Mouse (Mus musculus): Measurements from ENCODE around the gene Ifnk.

The Ifnk gene

DNA sequence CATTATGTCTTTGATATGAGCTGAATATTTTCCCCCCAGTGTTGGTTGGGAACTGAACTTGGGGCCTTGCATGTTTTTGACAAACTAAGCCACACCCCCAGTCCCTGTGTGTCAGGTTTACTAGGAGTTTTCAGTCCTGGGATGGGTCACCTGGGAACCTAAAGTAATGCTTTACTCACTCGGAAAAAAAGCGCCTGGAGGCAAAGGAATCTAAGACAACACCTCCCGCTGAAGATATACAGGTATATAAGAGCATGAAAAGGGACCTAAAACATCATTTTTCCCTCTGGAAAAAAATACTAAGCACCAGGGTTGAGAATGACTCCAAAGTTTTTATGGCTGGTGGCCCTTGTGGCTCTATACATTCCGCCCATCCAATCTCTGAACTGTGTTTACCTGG lies at the start of gene Ifnk:
TSS of gene Ifnk (plus strand) at position 301 of the 400 bp plus-strand sequence.
- no peak for DNase-seq (ENCODE audit: low read depth, low spot score)

DNA sequence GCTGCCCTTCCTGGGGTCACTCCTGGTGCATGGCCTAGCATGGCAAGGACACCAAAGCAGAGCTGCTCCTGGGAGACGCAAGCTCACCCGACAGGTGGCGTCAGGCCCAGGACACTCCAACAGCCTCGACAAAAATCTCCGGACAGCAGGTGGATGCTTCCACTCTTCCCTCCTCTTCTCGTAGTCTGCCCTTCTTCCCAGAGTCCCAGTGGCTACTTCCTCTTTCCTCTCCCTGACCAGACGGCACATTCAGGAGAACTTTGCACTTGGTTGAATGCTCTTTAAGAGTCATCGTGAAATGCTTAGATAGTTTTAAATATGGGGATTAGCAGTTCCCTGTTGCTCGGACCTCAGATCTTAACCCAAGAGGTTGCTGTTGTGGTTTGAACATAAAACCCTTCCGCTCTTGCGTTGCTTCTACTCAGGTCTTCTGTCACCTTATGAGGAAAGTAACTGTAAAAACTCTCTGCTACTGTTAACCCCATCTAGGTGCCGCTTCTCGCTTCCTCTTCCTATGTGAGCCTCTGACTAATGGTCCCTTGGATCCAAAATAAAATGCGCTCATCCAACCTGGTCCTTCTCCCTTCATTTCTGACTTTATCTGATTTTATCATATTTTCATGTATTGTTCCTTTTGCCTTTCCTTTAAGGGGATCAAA lies 46.6 kb upstream of the Ifnk start:
- DNase-seq (ENCODE audit: low read depth, low spot score) = no peak

DNA sequence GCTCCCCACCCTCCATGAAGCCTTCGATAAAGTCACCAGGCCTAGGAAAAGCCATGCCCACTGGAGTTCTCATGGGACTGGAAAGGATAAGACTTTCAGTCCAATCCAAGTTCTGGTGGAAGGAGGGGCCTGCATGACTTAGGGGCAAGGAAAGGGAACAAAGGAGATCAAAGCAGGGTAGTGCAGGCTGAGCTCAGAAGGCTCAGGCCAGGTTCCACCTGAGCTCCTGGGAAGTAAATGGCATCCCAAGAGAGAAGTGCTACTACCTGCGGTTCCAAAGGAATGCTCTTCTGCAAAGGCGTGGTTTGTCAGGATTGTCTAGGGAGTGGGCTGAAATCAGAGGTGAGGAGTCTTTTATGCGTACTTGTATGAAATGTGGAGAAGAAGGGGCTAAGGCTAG lies 39.4 kb upstream of the Ifnk start:
- DNase-seq (ENCODE audit: low read depth, low spot score) = no peak

DNA sequence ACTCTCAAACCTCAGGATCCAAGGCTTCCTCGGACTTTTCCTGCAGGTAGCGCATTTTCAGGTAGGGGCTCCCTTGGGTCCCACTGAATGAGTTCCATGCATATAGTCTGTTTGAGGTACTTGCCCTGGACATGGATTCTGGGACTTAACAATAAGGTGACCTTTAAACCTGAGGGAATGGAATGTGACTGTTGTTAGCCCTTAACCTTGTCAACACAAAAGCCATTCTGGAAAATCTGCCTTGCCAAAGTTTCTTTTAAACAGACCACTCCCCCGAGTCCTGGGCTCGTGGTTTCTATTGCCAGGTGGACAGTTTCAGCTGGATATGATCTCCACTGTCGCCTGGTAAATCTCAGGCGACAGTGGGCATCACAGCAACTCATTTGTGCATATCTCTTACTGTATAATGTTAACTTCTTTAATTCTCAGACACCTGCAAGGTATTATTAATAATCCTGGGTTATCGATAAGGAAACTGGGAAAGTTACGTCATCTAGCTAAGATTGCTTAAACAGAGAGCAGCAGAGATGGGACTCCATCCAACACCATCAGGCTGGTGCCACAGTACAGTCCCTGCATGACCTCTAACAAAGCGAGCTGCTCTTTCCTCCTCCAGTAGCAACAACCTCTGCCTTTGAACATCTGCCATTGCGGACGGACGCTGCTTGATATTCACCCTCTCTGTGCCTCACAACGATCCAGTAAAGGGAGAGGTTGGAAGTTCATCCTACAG lies 38.2 kb upstream of the Ifnk start:
- no peak for DNase-seq (ENCODE audit: low read depth, low spot score)

DNA sequence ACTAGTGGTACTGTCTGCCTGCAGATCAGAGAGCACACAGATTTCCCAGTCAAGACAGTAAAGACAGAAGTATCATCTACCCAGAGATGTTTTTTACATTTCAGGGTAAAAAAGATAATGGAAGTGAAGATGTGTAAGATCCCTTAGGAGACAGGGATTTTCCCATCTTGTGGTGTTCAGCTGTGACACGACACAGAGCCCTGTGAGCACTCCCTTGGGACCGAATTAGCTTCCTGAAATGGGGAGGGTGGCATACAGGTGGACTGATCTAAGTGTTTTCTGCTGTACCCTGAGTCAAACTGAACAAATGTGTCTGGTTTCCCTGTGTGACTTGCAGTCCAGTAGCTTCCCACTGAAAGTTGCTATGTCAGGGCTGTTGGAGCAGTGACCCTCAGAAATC lies 36.9 kb upstream of the Ifnk start:
- DNase-seq (ENCODE audit: low read depth, low spot score) = no peak

DNA sequence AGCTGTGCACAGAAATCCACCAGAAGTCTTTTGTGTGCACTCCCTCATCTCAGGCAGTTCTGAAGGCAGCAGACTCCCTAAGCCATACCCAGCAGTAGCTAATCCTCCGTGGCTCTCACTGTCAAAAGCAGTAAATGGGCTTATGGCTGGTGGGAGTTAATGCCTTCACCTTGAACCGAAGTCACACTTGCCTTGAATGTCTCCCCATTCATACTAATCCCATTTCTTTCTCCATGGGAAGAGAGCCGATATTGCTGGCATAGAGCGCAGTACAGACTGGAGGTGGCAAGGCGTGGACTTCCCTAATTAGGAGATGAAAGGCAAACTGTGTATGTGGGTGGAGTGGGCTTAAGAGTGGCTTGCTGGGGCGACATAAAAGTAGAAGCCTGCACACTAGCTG lies 35.9 kb upstream of the Ifnk start:
- DNase-seq (ENCODE audit: low read depth, low spot score) = no peak

DNA sequence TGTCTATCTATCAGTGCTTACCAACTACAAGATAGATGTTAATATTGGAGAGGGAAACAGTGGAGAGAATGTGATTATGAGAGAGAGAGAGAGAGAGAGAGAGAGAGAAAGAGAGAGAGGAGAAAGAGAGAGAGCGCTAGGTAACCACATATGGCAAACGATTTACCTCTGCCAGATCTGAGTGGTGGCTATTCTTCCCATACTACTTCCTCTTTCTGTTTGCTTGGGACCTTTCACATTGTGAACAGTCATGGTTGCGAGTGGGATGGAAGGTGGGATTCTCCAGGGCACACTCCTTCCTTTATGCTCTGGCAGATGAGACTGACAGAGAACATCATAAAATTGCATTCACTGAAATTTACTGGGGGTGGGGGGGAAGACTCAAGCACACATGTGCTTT lies 34.7 kb upstream of the Ifnk start:
- no peak for DNase-seq (ENCODE audit: low read depth, low spot score)

DNA sequence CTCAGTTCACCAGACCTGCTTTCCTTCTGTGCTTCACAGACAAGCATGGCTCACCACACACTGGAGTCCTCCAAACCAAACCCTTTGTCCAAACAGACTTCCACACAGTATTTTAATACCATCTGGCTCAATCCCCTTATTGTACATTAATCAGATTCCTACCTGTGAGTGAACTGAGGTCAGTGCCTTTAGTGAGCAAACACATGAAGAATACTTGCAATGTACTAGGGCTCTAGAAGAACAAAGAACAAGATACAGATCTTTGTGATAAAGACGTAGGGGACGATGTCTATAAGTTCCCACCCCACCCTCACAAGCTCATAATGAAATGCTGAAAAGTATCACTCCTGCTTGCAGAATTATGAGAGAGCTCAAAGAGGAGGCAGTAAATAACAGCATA lies 33.0 kb upstream of the Ifnk start:
- DNase-seq (ENCODE audit: low read depth, low spot score) = no peak

DNA sequence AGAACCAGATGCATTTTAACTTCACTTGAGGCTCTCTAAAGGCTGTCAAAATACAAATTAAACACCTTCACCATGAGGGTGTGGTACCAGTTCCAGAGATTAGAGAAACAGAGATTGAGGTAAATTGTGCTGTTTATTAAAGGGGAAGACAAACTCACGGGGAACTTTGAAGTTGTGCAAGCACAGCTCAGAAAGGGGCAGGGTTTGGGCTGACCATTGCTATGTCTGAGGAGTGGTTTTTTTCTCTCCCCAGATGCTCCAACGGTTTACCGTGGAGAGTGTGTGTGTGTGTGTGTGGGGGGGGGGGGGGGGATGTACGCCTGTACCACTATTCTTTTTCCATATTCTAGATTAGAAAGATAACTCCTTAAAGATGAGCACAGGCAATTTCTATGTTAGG lies 31.7 kb upstream of the Ifnk start:
- no peak for DNase-seq (ENCODE audit: low read depth, low spot score)

DNA sequence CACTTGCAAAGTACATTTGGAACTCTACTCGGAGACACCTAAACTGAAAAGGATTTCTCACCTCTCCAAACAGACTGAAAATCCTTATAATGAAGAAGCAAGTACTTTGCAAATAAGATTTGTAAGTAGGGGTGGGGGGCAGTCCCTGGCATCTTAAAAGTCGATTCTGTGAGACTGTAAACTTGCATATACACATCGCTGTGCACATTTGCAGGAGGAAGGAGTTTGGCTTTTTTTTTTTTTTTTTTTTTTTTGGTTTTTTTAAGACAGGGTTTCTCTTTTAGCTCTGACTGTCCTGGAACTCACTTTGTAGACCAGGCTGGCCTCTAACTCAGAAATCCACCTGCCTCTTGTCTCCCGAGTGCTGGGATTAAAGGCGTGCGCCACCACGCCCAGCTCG lies 31.3 kb upstream of the Ifnk start:
- DNase-seq (ENCODE audit: low read depth, low spot score) = no peak

DNA sequence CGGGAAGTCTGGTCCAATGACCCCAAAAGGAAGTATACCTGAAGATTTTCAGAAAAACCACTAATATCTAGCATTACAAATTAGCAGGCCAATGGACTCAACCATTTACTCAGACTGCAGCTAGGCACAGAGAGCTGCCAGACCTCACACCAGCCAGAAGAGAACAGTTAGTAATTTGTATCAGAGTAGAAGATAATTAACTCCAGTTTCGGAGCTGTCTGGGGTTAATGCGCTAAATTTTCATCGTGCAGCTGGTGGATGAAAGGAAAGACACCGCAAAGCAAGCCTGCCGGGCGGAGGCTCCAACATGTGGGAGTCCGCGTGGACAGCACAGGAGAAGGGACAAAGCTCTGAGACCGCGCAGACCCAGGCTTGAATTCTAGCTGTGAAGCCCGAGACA lies 30.8 kb upstream of the Ifnk start:
- no peak for DNase-seq (ENCODE audit: low read depth, low spot score)

DNA sequence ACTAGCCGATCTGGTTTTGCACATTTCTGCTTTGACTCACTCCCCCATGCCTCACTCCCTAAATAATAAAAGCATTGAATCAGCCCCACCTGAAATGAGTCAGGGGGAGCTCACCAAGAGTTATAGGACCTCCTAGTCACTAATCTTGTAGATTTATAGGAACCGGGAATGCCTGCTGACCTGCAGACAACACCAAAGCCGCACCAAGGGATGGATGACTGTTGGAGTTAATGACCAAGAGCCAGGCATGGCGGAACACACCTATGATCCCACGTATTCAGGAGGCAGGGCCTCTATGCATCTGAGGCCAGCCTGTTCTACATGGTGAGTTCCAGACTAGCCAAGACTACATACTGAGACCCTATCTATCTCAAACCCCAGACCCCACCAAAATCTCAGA lies 28.8 kb upstream of the Ifnk start:
- DNase-seq (ENCODE audit: low read depth, low spot score) = no peak

DNA sequence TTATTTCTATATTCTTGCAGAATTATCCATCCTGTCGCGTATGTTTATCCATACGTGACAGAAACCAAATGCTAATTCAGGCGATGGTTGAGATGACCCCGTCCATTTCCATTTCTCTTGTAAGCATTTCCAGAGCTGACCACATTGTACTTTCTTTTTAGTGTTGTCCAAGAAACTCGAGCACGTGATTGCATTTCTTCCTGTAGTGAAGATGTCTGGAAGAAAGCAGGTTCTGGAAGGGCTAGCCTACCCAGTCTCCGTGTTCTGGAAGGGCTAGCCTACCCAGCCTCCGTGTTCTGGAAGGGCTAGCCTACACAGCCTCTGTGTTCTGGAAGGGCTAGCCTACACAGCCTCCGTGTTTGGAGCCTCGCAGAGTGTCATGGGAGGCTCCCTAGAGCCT lies 27.8 kb upstream of the Ifnk start:
- DNase-seq (ENCODE audit: low read depth, low spot score) = no peak

DNA sequence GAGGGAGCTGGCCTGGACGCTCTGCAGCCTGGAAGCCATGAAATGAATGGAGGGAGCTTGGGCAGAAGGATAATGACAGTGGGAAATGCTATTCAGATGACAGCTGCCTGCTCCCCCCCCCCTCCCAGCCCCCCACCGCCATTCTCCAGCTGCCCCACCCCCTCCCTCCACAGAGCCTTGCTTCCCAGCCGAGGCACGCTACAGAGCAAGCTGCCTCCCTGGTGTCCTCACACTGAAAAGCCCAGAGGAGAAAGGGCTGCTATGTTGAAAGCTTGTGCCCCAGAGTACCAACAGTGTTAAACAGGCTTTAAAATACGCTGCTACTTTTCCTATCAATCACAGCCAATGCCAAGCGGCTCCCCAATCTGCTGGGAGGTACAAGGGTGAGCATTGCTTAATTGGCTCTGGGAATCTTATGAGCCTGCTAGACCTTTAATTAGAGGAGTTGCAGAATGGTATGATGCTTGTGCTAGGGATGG lies 26.5 kb upstream of the Ifnk start:
- peak; percentile 60 for DNase-seq (ENCODE audit: low read depth, low spot score)

DNA sequence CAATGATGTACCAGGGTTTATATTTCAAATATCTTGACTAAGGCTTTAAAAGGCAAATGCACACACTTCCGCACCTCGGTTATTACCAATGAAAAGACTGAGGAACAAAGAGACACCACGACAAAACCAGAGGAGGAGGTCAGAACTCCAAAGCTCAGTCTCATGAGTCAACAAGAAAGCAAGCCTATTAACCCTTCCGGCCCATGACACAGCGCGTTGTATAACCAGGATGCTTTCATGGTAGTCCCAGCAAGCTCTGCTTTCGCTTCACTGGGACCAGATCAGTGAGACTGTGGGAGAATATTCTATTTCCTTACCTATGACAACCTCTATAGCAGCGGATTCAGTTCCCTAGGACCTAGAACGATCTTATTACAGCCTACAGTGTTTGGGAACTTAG lies 25.1 kb upstream of the Ifnk start:
- no peak for DNase-seq (ENCODE audit: low read depth, low spot score)

DNA sequence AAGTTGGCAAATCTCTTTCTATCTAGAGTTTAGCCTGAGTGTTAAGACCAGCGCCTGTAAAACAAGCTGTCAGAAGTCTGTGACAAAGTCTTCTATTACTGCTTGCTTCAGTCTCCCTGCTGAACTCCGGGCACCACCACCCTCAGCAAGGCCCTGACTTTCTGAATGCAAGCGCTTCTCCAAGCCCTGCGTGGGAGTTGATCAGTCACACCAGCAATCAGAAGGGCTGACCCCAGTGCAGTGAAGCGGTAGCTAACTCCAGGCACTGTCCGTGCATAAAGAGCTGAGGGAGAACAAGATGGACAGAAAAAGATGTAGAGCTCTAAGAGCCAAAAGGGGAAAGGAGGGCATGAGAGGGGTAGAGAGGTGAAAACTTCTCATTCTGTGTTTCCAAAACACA lies 24.1 kb upstream of the Ifnk start:
- DNase-seq (ENCODE audit: low read depth, low spot score) = no peak

DNA sequence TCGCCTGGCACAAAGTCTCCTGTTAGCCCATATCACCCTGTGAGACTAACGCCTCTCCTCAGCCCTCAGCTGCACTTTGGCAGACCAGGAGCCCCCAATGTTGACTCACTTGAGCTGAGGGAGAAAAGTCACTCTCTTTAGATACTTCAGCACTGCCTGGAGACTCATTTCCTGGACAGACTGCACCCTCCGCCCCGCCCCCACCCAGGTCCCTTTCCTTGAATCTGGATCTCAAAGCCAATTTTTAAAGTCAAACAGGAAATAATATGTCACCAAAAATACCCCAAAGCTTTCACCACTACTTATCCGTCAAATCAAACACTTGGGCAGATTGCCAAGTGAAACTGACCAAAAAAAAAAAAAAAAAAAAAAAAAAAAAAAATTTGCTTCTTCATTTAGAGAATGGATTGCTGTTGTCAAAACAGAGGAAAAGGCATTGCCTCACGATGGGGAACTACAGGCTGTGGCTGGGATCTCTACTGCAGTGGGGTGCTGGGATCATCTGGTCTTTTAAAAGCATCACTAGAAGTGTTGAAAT lies 21.4 kb upstream of the Ifnk start:
- DNase-seq (ENCODE audit: low read depth, low spot score) = no peak

DNA sequence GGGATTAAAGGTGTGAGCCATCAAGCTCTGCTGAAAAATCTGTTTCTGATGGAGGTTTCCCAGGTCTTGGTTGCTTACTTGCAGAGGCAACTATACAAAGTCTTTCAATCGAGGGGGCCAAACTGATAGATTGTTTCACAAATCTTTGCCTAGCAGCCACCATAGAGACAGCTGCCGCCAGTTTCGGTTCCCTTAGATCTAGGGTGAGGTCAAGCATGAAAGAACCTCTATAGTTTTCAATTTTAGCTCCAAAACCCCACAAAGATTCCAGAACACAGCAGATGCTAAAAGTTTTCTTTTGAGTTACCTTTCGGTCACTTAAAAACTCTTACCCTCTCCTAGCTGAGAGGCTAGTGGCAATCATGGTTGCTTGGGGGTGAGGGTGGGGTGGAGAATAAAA lies 20.3 kb upstream of the Ifnk start:
- DNase-seq (ENCODE audit: low read depth, low spot score) = no peak

DNA sequence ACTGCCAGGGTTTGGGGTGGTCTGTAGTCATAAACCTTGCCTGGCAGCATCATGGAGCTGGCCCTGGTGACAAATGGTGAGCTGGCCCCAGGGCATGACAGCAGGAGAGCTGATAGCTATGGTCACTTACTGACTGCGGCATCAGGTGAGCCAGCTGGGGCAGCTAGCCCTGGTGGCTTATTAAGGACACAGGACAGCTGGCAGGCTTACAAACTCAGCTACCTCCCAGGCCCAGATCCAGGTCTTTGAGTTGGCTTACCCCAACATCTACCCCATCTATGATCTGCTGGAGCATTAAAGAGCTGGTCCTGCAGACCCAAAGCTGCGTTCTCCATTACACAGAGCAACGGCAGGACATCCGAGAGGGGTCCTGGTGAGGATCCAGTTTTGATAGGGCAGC lies 18.4 kb upstream of the Ifnk start:
- DNase-seq (ENCODE audit: low read depth, low spot score) = no peak

DNA sequence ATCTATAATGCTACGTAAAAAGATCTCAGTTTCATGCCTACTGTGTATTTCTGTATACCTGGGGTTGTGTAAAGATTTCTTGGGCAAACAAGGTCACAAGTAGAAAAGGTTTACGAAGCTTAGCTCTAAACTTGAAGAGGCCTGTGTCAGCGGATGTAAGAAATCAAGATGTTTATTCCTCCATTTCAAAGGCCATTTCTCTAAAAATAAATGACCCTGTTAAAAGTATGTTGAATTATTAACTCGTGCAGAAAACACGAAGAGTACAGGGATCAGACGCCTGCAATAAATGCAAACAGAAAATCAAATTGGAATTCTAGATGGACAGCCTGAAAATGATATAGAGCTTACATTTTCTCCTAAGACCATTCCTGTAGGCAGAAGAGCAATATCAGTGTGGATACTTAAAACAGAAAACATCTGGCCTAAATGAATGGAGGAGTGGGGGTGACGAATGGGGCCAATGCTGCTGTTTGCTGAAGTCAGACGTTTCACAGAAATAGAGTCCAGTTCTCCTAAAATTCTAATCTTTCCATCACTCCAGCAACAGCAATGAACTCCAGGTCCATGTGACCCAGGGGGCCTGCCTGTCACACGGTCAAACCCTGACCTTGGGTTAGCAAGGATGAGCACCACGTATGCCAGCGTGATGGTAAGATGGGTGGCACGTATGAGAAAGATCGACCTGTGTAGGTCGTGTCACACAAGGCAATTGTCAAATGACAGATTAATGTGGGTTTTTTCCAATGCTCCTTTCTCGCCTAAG lies 16.8 kb upstream of the Ifnk start:
- no peak for DNase-seq (ENCODE audit: low read depth, low spot score)

DNA sequence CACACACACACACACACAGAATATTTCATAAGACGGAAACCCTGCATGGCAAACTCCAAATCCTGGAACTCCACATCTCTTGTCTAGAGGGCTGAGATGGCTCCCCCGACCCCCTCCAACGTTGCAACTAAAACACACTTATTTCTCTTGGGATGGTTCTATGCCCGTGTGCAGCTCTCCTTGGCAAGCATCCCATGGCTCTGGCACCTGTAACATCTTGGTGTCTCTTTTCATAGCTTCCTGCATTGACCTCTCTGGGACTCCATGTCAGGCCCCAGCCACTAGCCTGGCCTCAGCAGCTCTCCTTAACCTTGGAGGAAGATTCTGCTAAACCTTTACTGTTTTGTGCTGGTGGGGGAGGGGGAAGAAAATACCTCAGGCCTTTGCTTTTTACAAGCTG lies 16.1 kb upstream of the Ifnk start:
- DNase-seq (ENCODE audit: low read depth, low spot score) = no peak

DNA sequence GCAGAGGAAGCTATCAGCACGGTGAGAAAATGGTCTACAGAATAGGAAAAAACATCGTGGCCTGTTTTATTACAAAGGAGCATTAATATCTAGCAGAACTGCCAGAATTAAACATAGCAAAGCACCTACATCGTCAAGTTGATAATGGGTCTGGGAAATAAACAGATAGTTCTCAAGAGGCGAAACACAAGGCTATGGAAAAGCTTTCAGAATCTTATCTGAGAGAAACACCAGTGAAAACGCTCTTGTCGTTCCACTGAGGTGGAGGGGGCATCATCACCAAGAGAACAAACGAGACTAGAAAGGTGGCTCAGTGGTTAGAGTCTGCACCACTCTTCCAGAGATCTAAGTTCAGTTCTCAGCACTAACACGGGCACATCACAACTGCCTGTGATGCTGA lies 14.9 kb upstream of the Ifnk start:
- no peak for DNase-seq (ENCODE audit: low read depth, low spot score)

DNA sequence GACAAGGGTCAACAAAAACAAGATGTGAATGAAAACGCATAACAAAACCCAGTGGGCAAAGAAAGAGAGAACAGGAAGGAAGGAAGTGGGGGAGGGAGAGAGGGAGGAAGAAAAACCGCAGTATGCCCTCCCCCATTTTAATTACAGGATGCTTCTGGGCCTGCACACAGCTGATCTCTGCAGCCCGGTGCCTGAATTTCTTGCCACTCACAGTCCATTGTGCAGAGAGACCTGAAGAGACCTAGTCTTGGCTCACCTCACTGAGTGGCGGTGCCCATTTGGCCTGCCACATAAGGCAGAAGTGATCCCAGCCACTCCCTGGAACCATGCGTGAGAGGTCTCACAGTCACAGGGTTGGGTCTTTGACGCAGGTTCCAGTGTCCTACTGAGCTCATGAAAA lies 13.8 kb upstream of the Ifnk start:
- no peak for DNase-seq (ENCODE audit: low read depth, low spot score)
